Mouse (Mus musculus) ES-E14 (cell line): ENCODE data around the gene Pde8a. TPM values are rescaled to one million over a fixed set of nuclear protein-coding genes. Genes with fewer than 3 reads are reported as not detected.
A peak's percentile ranks its signal among the peaks of the same experiment; 100 is the strongest.

Experiments used
- DNase-seq: peaks from one replicate; pipeline ENCODE4 v3.0.0-alpha.2; 2013; ENCODE audit warnings: low read depth, low spot score
- H3K27ac ChIP-seq: 2 replicates; pipeline ENCODE4 v1.5.1; 2012; ENCODE audit warnings: low read depth, mild to moderate bottlenecking, low read length, moderate library complexity, mixed read lengths; ENCODE audit not compliant: poor library complexity, insufficient read depth, severe bottlenecking
- H3K36me3 ChIP-seq: 2 replicates; pipeline ENCODE4 v1.6.1; 2012; ENCODE audit warnings: mild to moderate bottlenecking, low read length, moderate library complexity, mixed read lengths; ENCODE audit not compliant: control insufficient read depth, poor library complexity, insufficient read depth, severe bottlenecking
- H3K4me1 ChIP-seq, 2 experiments: fragments of 150-350 bp in 1 of 2; sonication (generic) in 1 of 2; 2 replicates each; pipeline ENCODE4 v1.6.1; 2012; ENCODE audit warnings: low read length in 2 of 2, mild to moderate bottlenecking in 1 of 2, mixed read lengths in 1 of 2; ENCODE audit not compliant: control insufficient read depth in 2 of 2, insufficient read depth in 2 of 2, poor library complexity in 1 of 2
- H3K4me3 ChIP-seq, 2 experiments: fragments of 150-350 bp in 1 of 2; sonication (generic) in 1 of 2; 2 replicates each; pipeline ENCODE4 v1.5.1; 2012; ENCODE audit warnings: low read length in 2 of 2, low read depth in 1 of 2, mild to moderate bottlenecking in 1 of 2, mixed read lengths in 1 of 2; ENCODE audit not compliant: insufficient read depth in 1 of 2, poor library complexity in 1 of 2, severe bottlenecking in 1 of 2
- H3K9ac ChIP-seq: 2 replicates; pipeline ENCODE4 v1.6.1; 2012; ENCODE audit warnings: low read depth, mild to moderate bottlenecking, low read length, mixed read lengths; ENCODE audit not compliant: poor library complexity, insufficient read depth, severe bottlenecking
- H3K9me3 ChIP-seq: fragments of 150-350 bp; sonication (generic); 2 replicates; pipeline ENCODE4 v1.6.1; 2012; ENCODE audit warnings: low read depth, mild to moderate bottlenecking, low read length; ENCODE audit not compliant: control insufficient read depth, insufficient read depth
- CHD2 ChIP-seq: IDR thresholded peaks from 2 replicates; pipeline ENCODE4 v1.6.1; 2014; ENCODE audit warnings: mild to moderate bottlenecking, low read depth, low read length, inconsistent platforms
- HCFC1 ChIP-seq: IDR thresholded peaks from 2 replicates; pipeline ENCODE4 v1.6.1; 2012; ENCODE audit warnings: low read length, inconsistent platforms, borderline replicate concordance; ENCODE audit not compliant: insufficient read depth
- MAFK ChIP-seq: IDR thresholded peaks from 2 replicates; pipeline ENCODE4 v1.6.1; 2014; ENCODE audit warnings: mild to moderate bottlenecking, low read depth, low read length, inconsistent platforms; ENCODE audit not compliant: insufficient read depth
- ZC3H11A ChIP-seq: IDR thresholded peaks from 2 replicates; pipeline ENCODE4 v1.6.1; 2012; ENCODE audit warnings: low read depth, mild to moderate bottlenecking, inconsistent platforms, low read length, borderline replicate concordance
- ZNF384 ChIP-seq: IDR thresholded peaks from 2 replicates; pipeline ENCODE4 v1.6.1; 2012; ENCODE audit warnings: low read depth, low read length, inconsistent platforms
- in situ Hi-C, 2 experiments: fragments of 600-800 bp; cut with MboI; formaldehyde crosslinking; loops; one replicate each; pipeline ENCODE4 v1.15.1; 2025; ENCODE audit warnings: low sequenced_read_pairs in 2 of 2, inconsistent platforms in 1 of 2; ENCODE audit not compliant: unreplicated experiment in 2 of 2
- total RNA-seq: library from RNA; depleted of rRNA; stranded (reverse); fragments of 300-350 nt; gene quantifications from 2 replicates; pipeline ENCODE4 v1.2.3, GENCODE M21; 2012

The Pde8a gene
- total RNA-seq, 1 experiment, result 2.2 TPM

- in situ Hi-C loops, result no loop called here
- DNase-seq, result no peak
- Histone ChIP-seq H3K9me3 (no peaks in the 10 kb centered on the region), H3K36me3 (no peaks in the 10 kb centered on the region), H3K9ac (no peak overlapping the region), H3K27ac (no peak overlapping the region), H3K4me1 (0 out of 4 replicates have a peak, but pooled peaks cover 0 to 2% of the 10 kb centered on the region in 2 experiments), H3K4me3 (0 out of 4 replicates have a peak overlapping the region, but pooled peaks of 1 of the 2 experiments have one; percentile 46)
- TF ChIP-seq HCFC1, result no peak
- TF ChIP-seq ZNF384, result no peak
- no peak for TF ChIP-seq CHD2
- no peak for TF ChIP-seq MAFK
- no peak for TF ChIP-seq ZC3H11A
Measured at GRCm38 (mm10) chr7:81189180-81189579, 24.2 kb upstream of the Pde8a start.

- Histone ChIP-seq H3K4me1 (peaks cover 0 to 2% of the 10 kb centered on the region in 2 experiments; a peak in 1 of 4 replicates), H3K4me3 (no peak overlapping the region), H3K9ac (no peak overlapping the region), H3K27ac (no peak overlapping the region), H3K36me3 (no peaks in the 10 kb centered on the region), H3K9me3 (no peaks in the 10 kb centered on the region)
- in situ Hi-C loops, result no loop called here
- no peak for DNase-seq
- no peak for TF ChIP-seq ZNF384
- TF ChIP-seq ZC3H11A, result no peak
- TF ChIP-seq MAFK, result no peak
- TF ChIP-seq HCFC1, result no peak
- no peak for TF ChIP-seq CHD2
Measured at GRCm38 (mm10) chr7:81195509-81195908, 17.9 kb upstream of the Pde8a start.

DNA sequence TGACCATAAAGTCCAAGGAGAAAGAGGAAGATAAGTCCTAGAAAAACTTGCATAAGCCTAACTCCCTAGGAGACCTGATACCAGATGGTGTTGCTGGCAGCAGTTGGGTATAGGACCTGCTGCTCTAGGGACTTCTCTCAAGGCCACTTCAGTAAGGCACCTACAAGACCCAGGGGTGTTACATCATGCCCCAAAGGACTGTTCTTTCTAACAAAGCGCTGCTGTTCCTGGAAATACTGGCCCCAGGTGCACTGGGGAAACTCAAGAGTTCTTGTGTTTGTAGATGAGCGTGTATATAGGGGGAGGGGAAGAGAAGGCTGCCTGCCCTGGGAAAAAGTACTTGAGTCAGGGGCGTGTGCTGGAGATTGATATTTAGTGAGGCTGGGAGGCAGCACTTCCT lies 16.6 kb upstream of the Pde8a start:
- in situ Hi-C loops, result no loop called here
- H3K4me3 ChIP-seq, result no peak overlapping the region
- no peak overlapping the region for H3K9ac ChIP-seq
- H3K4me1 ChIP-seq, result peaks cover under 1 to 2% of the 10 kb centered on the region in 2 experiments; a peak in 1 of 4 replicates
- no peak for TF ChIP-seq CHD2
- no peak for TF ChIP-seq ZNF384
- no peak for TF ChIP-seq HCFC1
- TF ChIP-seq ZC3H11A, result no peak
- H3K27ac ChIP-seq, result no peak overlapping the region
- no peaks in the 10 kb centered on the region for H3K36me3 ChIP-seq
- no peaks in the 10 kb centered on the region for H3K9me3 ChIP-seq
- no peak for DNase-seq

- H3K4me3 ChIP-seq, result no peak overlapping the region
- no peak for TF ChIP-seq ZNF384
- no peak for TF ChIP-seq HCFC1
- TF ChIP-seq ZC3H11A, result no peak
- TF ChIP-seq MAFK, result no peak
- TF ChIP-seq CHD2, result no peak
- H3K27ac ChIP-seq, result no peak overlapping the region
- in situ Hi-C loops, result no loop called here
- no peak overlapping the region for H3K9ac ChIP-seq
- no peaks in the 10 kb centered on the region for H3K9me3 ChIP-seq
- DNase-seq, result no peak
- H3K4me1 ChIP-seq, result peaks cover 2 to 5% of the 10 kb centered on the region in 2 experiments; a peak in 2 of 4 replicates
- no peaks in the 10 kb centered on the region for H3K36me3 ChIP-seq
Measured at GRCm38 (mm10) chr7:81198538-81198937, 14.9 kb upstream of the Pde8a start.

GRCm38 (mm10) chr7:81199109-81199508 lies 14.3 kb upstream of the Pde8a start:
- no peaks in the 10 kb centered on the region for H3K36me3 ChIP-seq
- in situ Hi-C loops, result no loop called here
- H3K27ac ChIP-seq, result no peak overlapping the region

More at GRCm38 (mm10) chr7:81199109-81199508, 14.3 kb upstream of the Pde8a start:
- H3K4me3 ChIP-seq, result no peak overlapping the region
- DNase-seq, result no peak
- H3K9me3 ChIP-seq, result no peaks in the 10 kb centered on the region
- TF ChIP-seq ZC3H11A (no peak), CHD2 (no peak), HCFC1 (no peak), ZNF384 (no peak), MAFK (no peak)
- H3K4me1 ChIP-seq, result peaks cover 5 to 6% of the 10 kb centered on the region in 2 experiments; a peak in 2 of 4 replicates
- H3K9ac ChIP-seq, result no peak overlapping the region
